Mouse (Mus musculus) midbrain, embryonic 11.5 days (tissue): ENCODE results near the gene Gm5142. TPM values are rescaled to one million over a fixed set of nuclear protein-coding genes. Genes with fewer than 3 reads are reported as not detected.

Experiments used
- polyA plus RNA-seq: library from polyadenylated mRNA; unstranded; fragments of >200 nt; fragmentation: Nextera tagmentation; extraction: Ambion mirVana; gene quantifications from 2 replicates; pipeline ENCODE4 v1.2.1, GENCODE M21; 2014

Gm5142 gene
- polyA plus RNA-seq, 1 experiment from 2014 or later, result not detected

Other genes with a start within 250 kb of the Gm5142 start
- not detected in 2 replicates for gene 1700129C05Rik, start 35.9 kb downstream of the Gm5142 start, polyA plus RNA-seq
- gene Rcbtb1, start 22.5 kb upstream of the Gm5142 start, polyA plus RNA-seq, result 104 and 116 TPM in 2 replicates
- gene Gm6904, start 81.5 kb upstream of the Gm5142 start, polyA plus RNA-seq, result not detected in 2 replicates
- gene Phf11a, start 118.8 kb upstream of the Gm5142 start, polyA plus RNA-seq, result not detected in 2 replicates
- gene Phf11b, start 162.6 kb upstream of the Gm5142 start, polyA plus RNA-seq, result 0.22 and 0.48 TPM in 2 replicates
- 0.14 and 0.18 TPM in 2 replicates for gene Phf11d, start 186.7 kb upstream of the Gm5142 start, polyA plus RNA-seq
- gene Phf11c, start 216.6 kb upstream of the Gm5142 start, polyA plus RNA-seq, result 0.45 and 0.63 TPM in 2 replicates